Mouse (Mus musculus): ENCODE results near the gene Ebpl. TPM values are rescaled to one million over a fixed set of nuclear protein-coding genes. Genes with fewer than 3 reads are reported as not detected.
"Not testable (repeated sequence)": the region's sequence is repeated elsewhere in the genome, so short reads cannot be mapped to it uniquely, and the experiment has no call there.

Gene Ebpl
- polyA plus RNA-seq, 1 experiment from 2014 or later = 13.4 TPM

DNA sequence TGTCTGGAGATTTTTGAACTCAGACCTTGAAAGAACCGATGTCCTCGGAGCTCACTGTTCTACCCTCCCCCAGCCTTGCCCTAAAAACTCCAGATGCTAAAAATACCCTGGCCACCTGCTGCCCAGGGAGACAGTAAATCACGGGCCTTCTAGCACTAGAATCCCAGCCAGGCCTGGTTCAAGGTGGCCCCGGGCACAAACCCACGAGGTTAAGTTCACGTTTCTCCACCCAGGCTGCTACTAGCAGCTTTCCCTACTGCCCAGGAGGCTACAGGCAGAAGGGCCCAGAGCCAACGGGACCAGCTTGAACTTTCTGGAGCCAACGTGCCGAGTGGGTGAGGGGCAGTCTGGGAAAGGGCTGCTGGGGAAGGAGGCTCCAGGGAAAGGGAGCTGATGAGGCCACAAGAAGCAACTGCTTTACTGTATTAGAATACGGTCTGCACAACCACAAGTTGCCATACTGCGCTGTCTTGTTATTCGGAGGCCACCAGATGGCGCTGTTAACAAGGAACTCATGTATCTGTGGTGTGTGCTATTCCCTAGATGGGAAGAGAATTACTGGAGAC lies 29.2 kb downstream of the Ebpl start:
- Histone ChIP-seq H3K27me3 (ENCODE audit: insufficient read depth, low read length) (no peaks in the 10 kb centered on the region), H3K27ac (no peak overlapping the region), H3K4me3 (replicated peaks; ENCODE audit: low read depth, low read length) (no peak overlapping the region), H3K4me2 (ENCODE audit: low read length) (no peak overlapping the region), H3K4me1 (replicated peaks; ENCODE audit: insufficient read depth, low read length) (no peaks in the 10 kb centered on the region), H3K9me3 (replicated peaks; ENCODE audit: low read length) (no peaks in the 10 kb centered on the region), H3K36me3 (ENCODE audit: insufficient read depth, low read length) (no peaks in the 10 kb centered on the region), H3K9ac (ENCODE audit: low read depth, low read length) (no peak overlapping the region)
- TF ChIP-seq CTCF (IDR thresholded peaks at IDR 0.05; ENCODE audit: low read depth) = peak; percentile 89
- WGBS = 11% methylated on average over 13 of the region's 13 CpGs
- ATAC-seq (replicated peaks; ENCODE audit: low FRiP score, low read depth) (peak; percentile 84), DNase-seq (ENCODE audit: low spot score) (peak; percentile 89)

DNA sequence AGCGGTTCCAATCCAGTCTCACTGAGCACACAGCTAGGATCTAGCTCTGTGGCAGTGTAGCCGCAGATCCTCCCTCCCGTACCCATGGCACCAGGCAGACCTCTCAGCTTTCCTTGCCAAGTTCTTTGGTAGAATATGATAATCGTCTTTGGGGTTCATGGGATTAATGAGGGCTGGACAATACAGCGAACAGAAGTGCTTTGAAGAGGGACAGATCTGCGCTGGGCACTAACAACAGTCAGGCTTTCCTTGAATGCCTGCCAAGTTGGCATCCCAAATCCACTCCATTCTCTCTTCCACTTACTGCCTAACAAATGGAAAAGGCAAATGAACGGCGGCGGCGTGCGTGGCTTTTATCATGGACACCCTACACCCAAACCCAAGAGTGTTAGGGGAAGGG lies 29.6 kb downstream of the Ebpl start:
- no peak for DNase-seq (ENCODE audit: low spot score)
- no peak overlapping the region for H3K4me2 ChIP-seq (ENCODE audit: low read length)
- no peak overlapping the region for H3K9ac ChIP-seq (ENCODE audit: low read depth, low read length)
- H3K36me3 ChIP-seq (ENCODE audit: insufficient read depth, low read length) = no peaks in the 10 kb centered on the region
- no peak for TF ChIP-seq CTCF (IDR thresholded peaks at IDR 0.05; ENCODE audit: low read depth)
- H3K9me3 ChIP-seq (replicated peaks; ENCODE audit: low read length) = no peaks in the 10 kb centered on the region
- WGBS = 86% methylated on average over 11 of the region's 11 CpGs
- no peaks in the 10 kb centered on the region for H3K27me3 ChIP-seq (ENCODE audit: insufficient read depth, low read length)
- H3K4me1 ChIP-seq (replicated peaks; ENCODE audit: insufficient read depth, low read length) = no peaks in the 10 kb centered on the region
- no peak for ATAC-seq (replicated peaks; ENCODE audit: low FRiP score, low read depth)
- H3K4me3 ChIP-seq (replicated peaks; ENCODE audit: low read depth, low read length) = no peak overlapping the region
- no peak overlapping the region for H3K27ac ChIP-seq

DNA sequence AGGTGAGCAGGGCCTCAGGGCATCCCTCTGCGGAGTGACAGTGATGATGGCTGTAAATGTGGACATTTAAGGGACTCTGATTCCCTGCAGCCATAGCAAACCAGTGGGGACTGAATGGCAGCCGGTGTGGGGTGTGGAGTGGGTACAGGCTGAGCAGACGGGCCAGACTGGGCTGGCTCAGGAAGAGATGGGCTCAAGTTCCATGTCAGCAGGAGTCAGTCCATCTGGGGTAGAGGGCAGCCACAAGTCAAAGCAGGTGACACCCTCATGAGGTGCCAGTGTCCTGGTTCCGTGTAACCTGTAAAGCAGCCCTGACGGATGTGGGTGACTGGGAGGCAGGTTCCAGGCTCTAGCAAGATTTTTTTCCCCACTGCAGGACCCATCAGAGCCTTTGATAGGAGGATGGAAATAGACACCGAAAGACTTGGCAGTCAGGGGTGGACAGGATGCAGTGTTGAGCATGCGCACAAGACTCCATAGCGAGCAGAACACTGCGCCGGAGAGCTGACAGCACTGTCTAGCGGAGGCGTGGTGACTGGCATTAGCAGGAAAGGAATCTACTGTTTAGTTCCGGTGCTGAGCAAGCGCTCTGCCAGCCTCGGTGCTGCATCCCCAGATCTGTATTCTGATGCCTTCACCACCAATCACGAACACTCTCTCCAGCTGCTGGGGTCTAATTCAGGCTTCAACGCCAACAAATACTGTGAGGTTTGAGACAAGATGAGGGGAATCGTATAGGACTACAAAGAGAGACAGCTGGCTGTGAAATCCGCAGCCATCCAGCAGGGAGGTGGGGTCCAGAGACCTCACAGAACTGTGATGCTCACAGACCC lies 32.4 kb downstream of the Ebpl start:
- DNase-seq (ENCODE audit: low spot score) = peak; percentile 72
- ATAC-seq (replicated peaks; ENCODE audit: low FRiP score, low read depth) = peak; percentile 68

DNA sequence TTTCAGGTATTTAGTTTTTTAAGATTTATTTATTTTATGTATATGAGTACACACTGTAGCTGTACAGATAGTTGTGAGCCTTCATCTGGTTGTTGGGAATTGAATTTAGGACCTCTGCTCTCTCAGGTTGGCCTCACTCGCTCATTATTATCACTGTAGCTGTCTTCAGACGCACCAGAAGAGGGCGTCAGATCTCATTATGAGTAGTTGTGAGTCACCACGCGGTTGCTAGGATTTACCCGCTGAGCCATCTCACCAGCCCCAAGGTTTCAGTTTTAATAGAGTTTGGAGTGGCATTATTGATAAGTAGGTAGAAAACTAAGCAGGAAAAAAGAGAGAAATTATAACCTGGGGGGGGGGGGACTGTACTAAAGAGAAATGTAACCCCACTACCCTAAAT lies 33.2 kb downstream of the Ebpl start:
- H3K4me3 ChIP-seq (replicated peaks; ENCODE audit: low read depth, low read length); H3K9me3 ChIP-seq (replicated peaks; ENCODE audit: low read length); DNase-seq (ENCODE audit: low spot score); H3K36me3 ChIP-seq (ENCODE audit: insufficient read depth, low read length); H3K4me1 ChIP-seq (replicated peaks; ENCODE audit: insufficient read depth, low read length); H3K9ac ChIP-seq (ENCODE audit: low read depth, low read length); H3K27ac ChIP-seq; ATAC-seq (replicated peaks; ENCODE audit: low FRiP score, low read depth); H3K27me3 ChIP-seq (ENCODE audit: insufficient read depth, low read length): not testable (repeated sequence)
- TF ChIP-seq CTCF (IDR thresholded peaks at IDR 0.05; ENCODE audit: low read depth) = peak; percentile 34; the same call in 1 of the 2 replicates
- peak overlapping the region; percentile 50; the same call in 1 of the 2 replicates for H3K4me2 ChIP-seq (ENCODE audit: low read length)
- 33% methylated on average over 6 of the region's 6 CpGs for WGBS

More for the DNA sequence above, 32.4 kb downstream of the Ebpl start:
- no peak overlapping the region for H3K27ac ChIP-seq
- no peaks in the 10 kb centered on the region for H3K4me1 ChIP-seq (replicated peaks; ENCODE audit: insufficient read depth, low read length)
- H3K9me3 ChIP-seq (replicated peaks; ENCODE audit: low read length) = no peaks in the 10 kb centered on the region
- no peaks in the 10 kb centered on the region for H3K27me3 ChIP-seq (ENCODE audit: insufficient read depth, low read length)
- H3K36me3 ChIP-seq (ENCODE audit: insufficient read depth, low read length) = no peaks in the 10 kb centered on the region
- H3K9ac ChIP-seq (ENCODE audit: low read depth, low read length) = 0 out of 2 replicates have a peak overlapping the region, but pooled peaks have one; percentile 35
- peak overlapping the region; percentile 50 for H3K4me2 ChIP-seq (ENCODE audit: low read length)
- 26% methylated on average over 19 of the region's 19 CpGs for WGBS
- peak overlapping the region; percentile 8; the same call in 1 of the 2 replicates for H3K4me3 ChIP-seq (replicated peaks; ENCODE audit: low read depth, low read length)
- TF ChIP-seq CTCF (IDR thresholded peaks at IDR 0.05; ENCODE audit: low read depth) = peak; percentile 9; the same call in 1 of the 2 replicates

DNA sequence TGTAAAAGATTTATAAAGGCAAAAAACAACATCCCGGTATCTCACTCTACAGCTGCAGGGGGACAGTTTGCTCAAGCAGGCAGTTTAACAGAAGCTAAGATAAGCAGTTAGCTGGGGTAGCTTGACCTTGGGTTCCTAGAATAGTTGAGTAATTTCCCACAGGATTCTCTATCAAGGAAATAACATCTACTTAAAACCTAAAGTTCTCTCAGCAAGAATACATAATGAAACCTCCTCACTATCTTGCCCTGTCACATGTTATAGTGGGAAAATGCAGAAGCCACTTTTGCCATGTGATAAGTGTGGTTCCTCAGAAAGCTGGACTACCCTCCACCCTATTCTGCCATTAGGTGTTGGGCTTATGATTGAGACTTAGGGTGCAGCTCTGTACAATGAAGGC lies 37.5 kb downstream of the Ebpl start:
- no peak for ATAC-seq (replicated peaks; ENCODE audit: low FRiP score, low read depth)
- H3K9ac ChIP-seq (ENCODE audit: low read depth, low read length) = no peak overlapping the region
- no peaks in the 10 kb centered on the region for H3K27me3 ChIP-seq (ENCODE audit: insufficient read depth, low read length)
- no peak overlapping the region for H3K27ac ChIP-seq
- no peaks in the 10 kb centered on the region for H3K9me3 ChIP-seq (replicated peaks; ENCODE audit: low read length)
- no peak overlapping the region for H3K4me3 ChIP-seq (replicated peaks; ENCODE audit: low read depth, low read length)
- WGBS = 89% methylated on average over 1 of the region's 1 CpGs
- no peak for TF ChIP-seq CTCF (IDR thresholded peaks at IDR 0.05; ENCODE audit: low read depth)
- no peaks in the 10 kb centered on the region for H3K4me1 ChIP-seq (replicated peaks; ENCODE audit: insufficient read depth, low read length)
- no peak for DNase-seq (ENCODE audit: low spot score)
- H3K4me2 ChIP-seq (ENCODE audit: low read length) = no peak overlapping the region
- no peaks in the 10 kb centered on the region for H3K36me3 ChIP-seq (ENCODE audit: insufficient read depth, low read length)

DNA sequence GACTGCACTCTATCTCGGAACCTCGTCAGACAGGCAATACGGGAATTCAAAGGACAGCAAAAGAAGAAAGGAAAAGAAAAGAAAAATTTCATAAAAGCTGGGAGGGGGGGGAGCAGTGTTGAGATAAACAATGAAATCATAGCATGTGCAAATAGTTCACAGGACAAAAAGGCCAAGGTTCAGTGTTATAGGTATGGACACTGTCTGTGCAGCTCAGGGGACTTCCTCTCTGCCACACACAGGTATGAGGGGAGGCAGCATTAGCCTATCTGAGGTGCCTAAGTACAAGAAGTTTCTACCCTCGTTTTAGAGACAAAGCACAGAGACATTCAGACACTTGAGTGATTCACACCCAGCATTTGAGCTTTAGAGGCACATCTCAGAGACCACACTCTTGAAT lies 39.0 kb downstream of the Ebpl start:
- no peak for TF ChIP-seq CTCF (IDR thresholded peaks at IDR 0.05; ENCODE audit: low read depth)
- H3K4me3 ChIP-seq (replicated peaks; ENCODE audit: low read depth, low read length) = no peak overlapping the region
- DNase-seq (ENCODE audit: low spot score) (no peak), ATAC-seq (replicated peaks; ENCODE audit: low FRiP score, low read depth) (no peak)
- WGBS = 81% methylated on average over 4 of the region's 4 CpGs
- no peaks in the 10 kb centered on the region for H3K36me3 ChIP-seq (ENCODE audit: insufficient read depth, low read length)
- H3K27me3 ChIP-seq (ENCODE audit: insufficient read depth, low read length) = no peaks in the 10 kb centered on the region
- no peak overlapping the region for H3K27ac ChIP-seq
- no peak overlapping the region for H3K9ac ChIP-seq (ENCODE audit: low read depth, low read length)
- H3K4me1 ChIP-seq (replicated peaks; ENCODE audit: insufficient read depth, low read length) = no peaks in the 10 kb centered on the region
- no peak overlapping the region for H3K4me2 ChIP-seq (ENCODE audit: low read length)
- H3K9me3 ChIP-seq (replicated peaks; ENCODE audit: low read length) = no peaks in the 10 kb centered on the region
